Mouse (Mus musculus) layer of hippocampus, adult 2 months (tissue): ENCODE measurements around the gene Chst8. TPM values are rescaled to one million over a fixed set of nuclear protein-coding genes. Genes with fewer than 3 reads are reported as not detected.

Experiments
- DNase-seq, 2 experiments: peaks; one replicate each; pipeline ENCODE4 v3.0.0; 2022; ENCODE audit warnings: low spot score in 2 of 2
- H3K27ac ChIP-seq: fragments of 200-600 bp; 2 replicates; pipeline ENCODE4 v1.8.1; 2022
- H3K4me3 ChIP-seq: fragments of 200-600 bp; 2 replicates; pipeline ENCODE4 v1.8.1; 2022; ENCODE audit warnings: mild to moderate bottlenecking
- CTCF ChIP-seq: fragments of 200-600 bp; conservative IDR thresholded peaks from 2 replicates; pipeline ENCODE4 v1.8.1; 2022; ENCODE audit warnings: antibody characterized with exemption, mild to moderate bottlenecking, moderate library complexity
- total RNA-seq, 2 experiments: library from RNA; stranded (reverse); gene quantifications; 2 replicates each; pipeline ENCODE4 v1.2.3; 2021

The Chst8 gene
- total RNA-seq, 2 experiments from 2014 or later = 25.7 to 39.9 TPM

DNA sequence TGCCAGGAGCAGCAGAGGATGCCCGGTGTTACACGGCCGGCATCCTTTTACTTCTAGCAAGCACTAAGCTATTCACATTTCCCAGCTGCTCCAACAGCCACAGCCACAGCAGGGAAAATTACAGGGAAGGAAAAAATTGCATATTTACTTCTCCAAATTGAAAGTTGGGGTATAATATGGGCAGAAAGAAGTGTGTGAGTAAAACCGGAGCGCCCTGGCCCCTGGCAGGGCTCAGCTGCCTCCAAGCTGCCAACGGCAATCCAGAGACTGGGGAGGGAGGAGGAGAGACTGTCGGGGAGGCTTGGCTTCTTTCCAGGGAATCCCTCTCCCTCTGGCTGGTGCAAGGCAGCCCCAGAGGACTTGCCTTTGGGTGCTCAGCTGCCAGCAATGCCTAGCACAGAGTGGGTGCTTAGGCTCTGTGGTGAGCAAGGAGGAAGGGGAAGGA is 53.1 kb downstream of the Chst8 start:
- TF ChIP-seq CTCF = no peak
- Histone ChIP-seq H3K27ac (no peak overlapping the region), H3K4me3 (no peak overlapping the region; the same call in 1 of the 2 replicates)
- peak; percentile 46 to 71 for DNase-seq

DNA sequence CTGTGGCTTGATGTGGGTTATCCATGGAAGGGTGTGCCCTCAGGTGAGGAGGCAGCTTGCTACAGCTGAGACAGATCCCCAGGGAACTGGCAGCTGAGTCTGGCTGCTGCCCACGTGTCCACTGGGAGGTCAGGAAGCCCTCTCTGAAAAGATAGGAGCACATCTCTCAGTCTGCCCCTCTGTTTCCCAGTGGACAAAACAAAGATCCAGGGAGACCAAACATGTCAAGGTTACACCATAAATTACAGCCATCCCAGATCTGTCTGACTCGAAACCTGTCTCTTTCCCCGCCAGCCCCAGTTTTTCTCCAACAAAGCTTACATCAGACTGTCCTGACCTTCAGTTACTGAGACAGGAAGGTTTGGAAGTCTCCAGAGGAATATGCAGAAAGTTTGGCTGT is 53.8 kb downstream of the Chst8 start:
- no peak for TF ChIP-seq CTCF
- no peak for DNase-seq
- Histone ChIP-seq H3K4me3 (no peak overlapping the region), H3K27ac (no peak overlapping the region)

DNA sequence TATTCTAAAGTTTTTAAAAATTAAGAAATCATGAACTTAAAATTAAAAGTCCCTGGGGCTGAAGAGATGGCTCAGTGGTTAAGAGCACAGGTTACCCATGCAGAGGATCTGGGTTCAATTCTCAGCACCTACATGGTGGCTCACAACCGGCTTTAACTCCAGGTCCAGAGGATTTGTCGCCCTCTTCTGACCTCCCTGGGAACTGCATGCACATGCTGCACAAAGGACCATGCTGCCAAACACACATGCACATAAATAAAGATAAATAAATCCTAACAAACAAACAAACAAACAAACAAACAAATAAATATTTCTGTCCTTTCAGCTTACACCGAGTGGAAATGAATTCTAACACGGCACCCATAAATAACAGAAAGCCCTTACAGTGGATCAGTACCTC is 55.0 kb downstream of the Chst8 start:
- no peak overlapping the region for H3K4me3 ChIP-seq
- TF ChIP-seq CTCF = peak; percentile 52
- no peak overlapping the region for H3K27ac ChIP-seq
- DNase-seq = no peak

DNA sequence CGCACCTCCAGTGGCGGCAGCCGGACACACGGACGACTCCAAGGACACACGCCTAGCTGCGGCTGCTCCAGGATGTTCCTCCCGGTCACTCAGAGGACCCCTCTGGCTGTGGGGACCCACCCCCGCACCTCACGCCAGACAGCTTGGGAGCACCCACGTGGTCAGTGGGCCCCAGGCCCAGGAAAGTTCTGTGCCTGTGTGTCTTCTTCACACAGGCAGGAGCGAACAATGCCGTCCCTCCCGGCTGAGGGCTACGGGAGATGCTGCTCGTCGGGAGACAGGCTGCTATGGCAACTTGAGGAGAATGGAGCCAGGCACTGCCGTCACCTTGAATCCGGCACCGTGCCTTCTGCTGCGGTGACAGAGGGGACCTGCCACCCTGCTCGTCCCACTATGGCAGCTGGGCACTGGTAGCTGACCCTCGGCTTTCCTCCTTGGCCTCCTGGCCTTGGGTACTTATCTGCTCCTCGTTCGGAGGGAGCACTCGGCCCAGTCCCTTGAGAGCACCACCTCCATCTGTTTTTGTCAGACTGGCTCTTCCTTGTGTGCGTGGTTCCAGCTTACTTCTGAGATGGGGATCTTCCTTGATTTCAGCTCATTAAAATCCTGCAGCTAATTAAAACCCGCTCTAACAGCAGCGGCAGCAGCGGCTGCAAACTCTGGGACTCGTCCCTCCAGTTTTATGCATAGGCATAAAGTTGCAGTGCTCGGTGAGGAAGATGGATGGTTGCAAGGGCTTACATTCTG is 59.2 kb downstream of the Chst8 start:
- no peak for TF ChIP-seq CTCF
- H3K27ac ChIP-seq = peak overlapping the region; percentile 68
- peak in 1 of 2 experiments; percentile 26 for DNase-seq
- peak overlapping the region; percentile 48 for H3K4me3 ChIP-seq

DNA sequence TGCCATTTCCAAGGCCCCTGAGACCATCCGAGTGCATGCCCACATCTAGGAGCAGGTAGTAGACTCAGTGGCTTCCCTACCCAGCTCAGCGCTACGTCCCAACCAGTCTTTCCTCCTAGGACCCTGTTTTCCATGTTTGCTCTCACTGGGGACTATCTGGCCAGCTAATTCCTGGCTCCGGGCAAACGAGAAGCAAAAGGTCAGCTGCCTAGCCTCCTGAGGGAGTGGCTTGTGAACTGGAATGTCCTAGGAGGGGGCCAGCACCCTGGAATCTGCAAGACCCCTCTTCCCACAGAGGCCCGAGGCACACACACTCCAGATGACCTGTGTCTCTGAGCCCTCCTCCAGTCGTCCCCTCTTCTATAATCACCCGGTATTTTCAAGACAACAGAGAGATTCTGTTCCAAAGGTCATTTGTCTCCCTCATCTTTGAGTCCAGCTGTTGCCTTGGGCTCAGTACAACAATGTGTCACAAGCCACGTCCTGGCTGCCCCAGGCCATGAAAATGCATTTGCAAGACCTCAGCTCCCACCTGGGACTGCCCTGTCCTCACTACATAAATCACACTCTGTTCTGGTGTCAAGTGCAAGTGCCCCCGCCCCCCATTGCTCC is 60.3 kb downstream of the Chst8 start:
- no peak for DNase-seq

DNA sequence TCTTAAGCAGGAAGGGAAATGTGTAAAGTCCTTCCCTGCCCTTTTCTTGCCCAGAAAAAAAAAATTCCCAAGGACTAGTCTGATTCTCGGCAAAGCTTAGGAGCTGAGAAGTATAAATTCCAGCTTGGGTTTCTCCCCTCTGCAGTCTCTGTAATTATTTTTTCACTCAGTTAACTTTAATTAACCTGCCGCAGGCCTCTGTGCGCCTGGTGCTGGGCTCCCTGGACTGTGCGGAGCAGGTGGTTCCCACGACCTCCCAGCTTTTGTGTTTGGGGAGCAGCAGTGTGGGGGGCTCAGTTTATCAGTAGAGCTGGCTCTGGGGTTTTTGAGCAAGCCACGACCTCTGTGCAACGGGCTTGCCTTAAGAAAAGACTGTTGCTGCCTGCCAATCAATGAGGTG is 62.2 kb downstream of the Chst8 start:
- H3K27ac ChIP-seq = no peak overlapping the region
- TF ChIP-seq CTCF = no peak
- no peak for DNase-seq

More for the DNA sequence above, 60.3 kb downstream of the Chst8 start:
- Histone ChIP-seq H3K4me3 (peak overlapping the region; percentile 32), H3K27ac (peak overlapping the region; percentile 36; the same call in 1 of the 2 replicates)
- TF ChIP-seq CTCF = no peak

DNA sequence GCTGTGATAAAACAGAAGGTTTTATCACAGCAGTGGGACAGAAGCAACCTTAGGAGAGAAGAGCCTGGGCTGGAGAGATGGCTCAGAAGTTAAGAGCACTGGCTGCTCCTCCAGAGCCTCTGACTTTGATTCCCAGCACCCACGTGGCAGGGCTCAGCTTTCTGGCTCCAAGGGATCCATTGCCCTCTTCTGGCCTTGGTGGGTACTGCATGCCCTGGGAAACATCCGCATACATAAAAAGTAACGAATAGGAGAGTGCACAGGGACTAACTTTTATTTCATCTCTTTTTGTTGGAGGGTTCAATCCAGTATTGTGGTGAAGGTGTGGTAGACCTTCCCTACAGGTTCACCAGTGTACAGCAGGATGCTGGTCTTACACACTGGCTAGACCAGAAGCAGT is 62.8 kb downstream of the Chst8 start:
- DNase-seq = no peak
- TF ChIP-seq CTCF = peak; percentile 72
- Histone ChIP-seq H3K27ac (no peak overlapping the region), H3K4me3 (no peak overlapping the region)

More for the DNA sequence above, 62.2 kb downstream of the Chst8 start:
- no peak overlapping the region for H3K4me3 ChIP-seq

DNA sequence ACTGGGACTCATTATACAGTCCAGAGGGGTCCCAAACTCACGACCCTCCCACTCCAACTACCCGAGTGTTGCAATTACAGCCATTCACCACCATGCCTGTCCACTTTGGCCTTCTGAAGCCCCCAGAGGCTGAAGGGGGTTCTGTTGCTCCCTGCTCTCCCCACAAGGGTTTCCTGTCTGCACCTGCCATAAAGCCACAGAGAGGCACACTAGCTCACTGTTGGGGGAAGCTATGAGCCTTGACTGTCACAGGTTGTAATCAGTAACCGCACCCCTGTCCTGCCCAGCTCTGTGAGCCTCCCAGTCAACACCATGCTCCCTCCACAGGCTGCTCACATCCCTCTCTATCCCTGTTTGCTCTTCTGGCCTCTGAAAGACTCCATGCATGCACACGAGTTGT is 64.0 kb downstream of the Chst8 start:
- Histone ChIP-seq H3K4me3 (no peak overlapping the region), H3K27ac (no peak overlapping the region)
- TF ChIP-seq CTCF = no peak
- DNase-seq = no peak

DNA sequence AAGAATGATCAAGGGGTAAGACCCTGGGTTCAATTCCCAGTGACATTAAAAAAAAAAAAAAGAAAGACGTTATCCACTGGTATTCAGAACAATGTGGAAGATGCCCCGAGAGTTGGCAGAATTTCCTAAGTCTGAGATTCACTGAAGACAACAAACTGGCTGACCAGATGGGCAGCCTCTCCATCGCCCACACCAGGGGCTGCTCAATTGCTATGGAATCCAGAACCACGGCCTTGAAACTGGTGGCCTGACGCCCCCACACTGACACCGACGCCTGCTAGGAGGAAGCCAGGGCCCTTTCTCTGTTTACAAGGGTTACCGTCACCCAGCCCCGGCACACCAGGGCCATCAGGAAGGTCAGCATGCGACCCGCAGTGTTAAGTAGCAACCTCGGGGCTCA is 64.8 kb downstream of the Chst8 start:
- no peak overlapping the region; the same call in 1 of the 2 replicates for H3K27ac ChIP-seq
- no peak overlapping the region for H3K4me3 ChIP-seq
- DNase-seq = no peak
- TF ChIP-seq CTCF = no peak

DNA sequence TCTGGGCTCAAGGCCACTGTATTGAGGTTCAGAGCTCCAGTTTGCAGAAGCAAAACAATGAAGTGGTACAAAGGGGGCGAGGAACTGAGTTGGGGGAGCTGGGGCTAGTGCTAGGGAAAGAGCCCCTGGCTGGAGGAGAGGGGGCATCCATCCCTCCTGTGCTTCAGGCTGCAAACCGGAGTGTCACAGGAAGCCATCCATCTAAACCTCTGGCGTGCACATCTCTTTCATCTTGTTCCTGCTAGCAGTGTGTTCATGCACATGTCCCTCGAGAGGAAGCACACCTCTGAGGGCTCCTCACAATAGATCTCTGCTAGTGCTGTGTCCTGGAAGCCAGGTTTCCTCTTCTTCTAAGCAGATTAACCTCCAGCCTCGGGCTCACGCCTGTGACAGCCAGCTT is 65.9 kb downstream of the Chst8 start:
- no peak for TF ChIP-seq CTCF
- no peak overlapping the region for H3K4me3 ChIP-seq
- H3K27ac ChIP-seq = no peak overlapping the region
- DNase-seq = no peak

DNA sequence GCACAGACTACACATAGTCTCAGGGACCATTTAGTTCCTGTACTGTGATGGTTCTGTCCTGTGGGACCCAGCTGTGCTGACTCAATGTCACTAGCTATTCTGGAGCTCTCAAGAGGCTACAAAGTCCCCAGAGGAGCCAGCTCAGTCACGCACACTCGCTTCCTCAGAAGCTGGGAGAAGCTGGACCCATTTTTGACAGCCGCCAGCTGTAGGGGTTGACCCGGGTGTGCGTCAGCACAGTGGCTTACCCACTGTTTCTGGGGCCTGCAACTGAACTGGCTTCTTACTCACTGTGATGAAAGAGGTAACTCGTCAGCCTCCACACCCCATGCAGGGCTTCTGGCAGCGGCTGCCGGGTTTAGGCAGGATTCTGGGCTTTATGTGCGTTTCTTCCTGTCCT is 66.3 kb downstream of the Chst8 start:
- no peak overlapping the region for H3K27ac ChIP-seq
- TF ChIP-seq CTCF = no peak
- no peak overlapping the region for H3K4me3 ChIP-seq
- DNase-seq = no peak

DNA sequence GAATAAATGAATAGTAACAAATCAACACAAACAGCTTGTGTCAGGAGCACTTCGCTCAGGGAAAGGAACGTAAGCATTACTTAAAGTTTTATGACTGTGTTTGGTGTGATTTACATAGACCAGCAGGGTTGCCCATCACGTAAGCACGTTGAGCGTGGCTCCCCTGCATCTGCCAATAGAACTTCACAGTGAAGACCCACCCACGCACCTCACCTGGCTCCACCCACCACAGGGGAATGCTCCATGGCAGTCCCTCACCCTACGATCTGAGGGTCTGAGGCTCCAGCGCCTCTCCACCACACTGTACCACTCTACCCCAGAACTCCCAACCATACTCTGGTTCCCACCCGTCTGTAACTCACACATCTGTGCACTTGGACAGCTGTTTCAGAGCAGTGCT is 67.1 kb downstream of the Chst8 start:
- DNase-seq = no peak
- TF ChIP-seq CTCF = no peak
- H3K4me3 ChIP-seq = no peak overlapping the region
- no peak overlapping the region for H3K27ac ChIP-seq

DNA sequence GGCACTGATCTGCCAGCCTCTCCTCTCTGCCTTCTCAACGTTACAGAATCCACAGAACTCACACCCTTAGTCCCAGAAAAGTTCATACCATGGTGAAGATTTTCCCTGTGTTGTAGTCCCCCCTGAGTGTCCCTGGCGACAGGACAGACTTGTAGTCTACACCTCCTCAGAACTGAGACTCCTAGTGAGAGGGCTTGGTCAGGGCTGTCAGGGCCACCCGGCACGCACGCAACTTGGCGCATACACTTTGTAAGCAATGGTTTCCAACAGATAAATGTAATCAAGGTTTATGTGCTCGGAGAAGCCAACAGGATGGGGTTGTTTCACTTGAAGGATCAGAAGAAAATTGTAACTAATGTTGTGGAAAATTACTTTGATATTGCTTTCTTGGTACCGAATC is 67.5 kb downstream of the Chst8 start:
- no peak for DNase-seq
- Histone ChIP-seq H3K4me3 (no peak overlapping the region), H3K27ac (no peak overlapping the region)
- TF ChIP-seq CTCF = no peak
